Mouse (Mus musculus) brain, embryonic 14.5 days (tissue): ENCODE results near the gene Eef1a1.

Experiments used
- CTCF ChIP-seq: fragments of 200-500 bp; IDR thresholded peaks from 2 replicates; pipeline ENCODE4 v1.5.1; 2012; ENCODE audit warnings: inconsistent platforms, mild to moderate bottlenecking, moderate library complexity, borderline replicate concordance; ENCODE audit not compliant: insufficient read depth, insufficient read length; ENCODE audit errors: extremely low read depth
- POLR2A ChIP-seq: fragments of 200-500 bp; IDR thresholded peaks from 2 replicates; pipeline ENCODE4 v1.6.1; 2012; ENCODE audit warnings: mild to moderate bottlenecking, inconsistent platforms, borderline replicate concordance; ENCODE audit not compliant: poor library complexity, insufficient read depth, insufficient read length, severe bottlenecking; ENCODE audit errors: extremely low read depth

GRCm38 (mm10) chr9:78475383-78475780 lies 13.6 kb downstream of the Eef1a1 start:
- no peak for TF ChIP-seq POLR2A
- no peak for TF ChIP-seq CTCF
